Mouse (Mus musculus): Measurements from ENCODE around the gene Tubb4b. TPM values are rescaled to one million over a fixed set of nuclear protein-coding genes. Genes with fewer than 3 reads are reported as not detected.

The Tubb4b gene
- total and polyA plus RNA-seq, 3 experiments: 356 to 592 (median 520) TPM

DNA sequence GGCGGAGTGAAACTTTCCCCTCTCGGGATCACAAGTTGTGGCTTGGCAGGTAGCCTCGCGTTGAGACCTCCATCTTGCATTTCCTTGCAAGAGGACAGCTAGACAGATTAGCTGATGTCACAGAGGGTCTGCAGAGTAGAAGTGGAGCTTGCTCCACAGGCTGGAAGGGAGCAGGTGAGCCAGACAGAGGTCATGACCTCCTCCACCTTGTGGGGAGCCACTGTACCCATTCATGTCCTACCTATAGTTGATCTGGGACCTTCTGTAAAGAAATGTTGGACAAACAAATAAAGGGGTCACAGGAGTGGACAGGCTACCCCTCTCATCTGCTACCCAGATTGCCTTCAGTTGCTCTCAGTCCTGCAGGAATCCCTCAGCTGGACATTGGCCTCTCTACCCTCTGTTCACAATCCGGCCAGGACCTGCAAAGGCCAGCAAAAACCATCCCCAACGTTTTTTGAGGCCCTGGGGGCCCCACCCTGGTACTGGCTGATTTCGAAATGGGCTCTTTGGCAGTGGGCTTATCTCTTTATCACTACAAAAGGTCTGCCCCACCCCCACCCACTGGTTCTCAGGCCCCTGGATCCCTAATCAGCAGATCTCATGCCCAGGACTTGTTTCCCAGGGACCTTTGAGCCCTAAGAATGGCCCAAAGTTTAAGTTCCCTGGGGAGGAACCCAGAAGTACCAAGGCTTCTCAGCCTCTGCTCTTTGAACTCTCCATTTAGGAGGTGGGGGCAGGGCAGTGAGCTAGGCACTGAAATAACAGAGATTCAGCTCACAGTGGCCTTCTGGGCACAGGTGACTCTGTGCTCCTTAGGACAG, 49.4 kb downstream of the Tubb4b start:
- Histone ChIP-seq H3K79me2 (replicated peaks; ENCODE audit: control insufficient read depth, extremely low read depth, insufficient read depth, poor library complexity, severe bottlenecking) (no peaks in the 10 kb centered on the region), H3K4me2 (ENCODE audit: insufficient read depth, low read depth, poor library complexity, severe bottlenecking) (no peak overlapping the region), H3K4me3 (replicated peaks in 1 of 3; ENCODE audit: low read depth in 2 of 3, low read length in 2 of 3, poor library complexity in 1 of 3) (no peak overlapping the region), H3K36me3 (replicated peaks in 1 of 2; ENCODE audit: control insufficient read depth in 1 of 2, insufficient read depth in 1 of 2, low read length in 1 of 2) (no peaks in the 10 kb centered on the region), H3K9me3 (replicated peaks; ENCODE audit: low read length) (no peaks in the 10 kb centered on the region), H3K27me3 (replicated peaks) (peaks cover 66% of the 10 kb centered on the region), H3K27ac (ENCODE audit: insufficient read depth, low read depth) (no peak overlapping the region), H3K4me1 (ENCODE audit: control insufficient read depth in 1 of 2, insufficient read depth in 2 of 2) (peaks cover 15 to 17% of the 10 kb centered on the region in 2 experiments), H3K9ac (ENCODE audit: insufficient read depth, low read depth) (no peak overlapping the region)
- in situ Hi-C loops (cut with MboI; ENCODE audit: low pct_ligation_motif_present, low pct_unique_long_range_greater_than_20kb, low sequenced_read_pairs): no loop called here
- dilution Hi-C loops (cut with MboI; ENCODE audit: extremely low pct_ligation_motif_present, extremely low pct_unique_long_range_greater_than_20kb, low sequenced_read_pairs): no loop called here
- TF ChIP-seq E2F4 (IDR thresholded peaks at IDR 0.05; ENCODE audit: insufficient replicate concordance, low read depth, low read length) (no peak), CHD2 (IDR thresholded peaks at IDR 0.05; ENCODE audit: low read length) (peak; percentile 41; the same call in 1 of the 2 replicates), RAD21 (IDR thresholded peaks at IDR 0.05; ENCODE audit: low read depth, low read length) (no peak), MEF2A (IDR thresholded peaks at IDR 0.05; ENCODE audit: borderline replicate concordance, low read depth, low read length) (no peak), ZMIZ1 (IDR thresholded peaks at IDR 0.05; ENCODE audit: low read depth, low read length) (no peak)
- no peak for DNase-seq (ENCODE audit: extremely low read depth)

DNA sequence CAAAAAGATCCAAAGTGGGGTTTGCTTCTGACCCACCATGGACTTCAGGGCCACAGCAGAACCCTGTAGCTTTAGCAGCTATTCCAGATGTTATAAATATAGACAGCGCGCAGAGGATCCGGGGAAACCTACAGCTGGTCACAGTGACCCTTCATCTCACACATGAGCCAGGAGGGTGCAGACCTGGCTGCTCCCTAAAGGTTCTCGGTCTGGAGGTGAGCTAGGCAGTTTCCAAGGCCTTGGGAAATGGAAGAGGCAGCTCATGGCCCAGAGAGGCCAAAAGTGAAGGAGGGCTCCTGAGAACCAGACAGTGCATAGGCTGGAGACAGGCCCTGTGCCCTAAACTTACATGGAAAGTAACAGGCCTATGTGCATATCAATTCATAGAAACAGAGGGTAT, 50.7 kb downstream of the Tubb4b start:
- dilution Hi-C loops (cut with MboI; ENCODE audit: extremely low pct_ligation_motif_present, extremely low pct_unique_long_range_greater_than_20kb, low sequenced_read_pairs) (no loop called here), in situ Hi-C loops (cut with MboI; ENCODE audit: low pct_ligation_motif_present, low pct_unique_long_range_greater_than_20kb, low sequenced_read_pairs) (no loop called here)
- Histone ChIP-seq H3K4me3 (replicated peaks in 1 of 3; ENCODE audit: low read depth in 2 of 3, low read length in 2 of 3, poor library complexity in 1 of 3) (no peak overlapping the region), H3K36me3 (replicated peaks in 1 of 2; ENCODE audit: control insufficient read depth in 1 of 2, insufficient read depth in 1 of 2, low read length in 1 of 2) (no peaks in the 10 kb centered on the region), H3K79me2 (replicated peaks; ENCODE audit: control insufficient read depth, extremely low read depth, insufficient read depth, poor library complexity, severe bottlenecking) (no peaks in the 10 kb centered on the region), H3K9ac (ENCODE audit: insufficient read depth, low read depth) (no peak overlapping the region), H3K27ac (ENCODE audit: insufficient read depth, low read depth) (no peak overlapping the region), H3K9me3 (replicated peaks; ENCODE audit: low read length) (no peaks in the 10 kb centered on the region), H3K4me2 (ENCODE audit: insufficient read depth, low read depth, poor library complexity, severe bottlenecking) (no peak overlapping the region), H3K27me3 (replicated peaks) (peaks cover 55% of the 10 kb centered on the region), H3K4me1 (ENCODE audit: control insufficient read depth in 1 of 2, insufficient read depth in 2 of 2) (peaks cover 15 to 23% of the 10 kb centered on the region in 2 experiments)
- no peak for DNase-seq (ENCODE audit: extremely low read depth)
- TF ChIP-seq KAT2A (IDR thresholded peaks at IDR 0.05; ENCODE audit: insufficient replicate concordance, low read length): no peak
- no peak for TF ChIP-seq CHD1 (IDR thresholded peaks at IDR 0.05; ENCODE audit: low read depth, low read length)

DNA sequence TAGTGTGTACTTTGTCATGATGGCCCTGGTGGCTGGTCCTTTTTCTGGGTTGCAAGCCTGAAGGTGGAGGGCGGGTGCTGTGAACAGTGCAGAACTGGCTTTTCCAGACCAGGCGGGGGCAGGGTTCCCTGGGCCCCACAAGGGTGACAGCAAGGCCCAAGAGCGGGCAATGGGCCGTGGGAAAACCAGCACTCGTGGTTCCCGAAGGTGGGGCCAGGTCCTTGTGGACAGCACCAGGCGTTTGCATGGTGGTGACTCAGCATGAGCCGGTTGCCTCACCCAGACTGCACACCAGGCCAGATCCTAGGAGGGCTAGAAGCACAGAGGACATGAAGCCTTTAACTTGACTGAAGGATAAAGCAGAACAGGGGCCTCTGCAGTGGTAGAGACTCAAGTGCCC, 51.9 kb downstream of the Tubb4b start:
- Histone ChIP-seq H3K4me2 (ENCODE audit: insufficient read depth, low read depth, poor library complexity, severe bottlenecking) (no peak overlapping the region), H3K36me3 (replicated peaks in 1 of 2; ENCODE audit: control insufficient read depth in 1 of 2, insufficient read depth in 1 of 2, low read length in 1 of 2) (no peaks in the 10 kb centered on the region), H3K9me3 (replicated peaks; ENCODE audit: low read length) (no peaks in the 10 kb centered on the region), H3K27me3 (replicated peaks) (peaks cover 43% of the 10 kb centered on the region), H3K27ac (ENCODE audit: insufficient read depth, low read depth) (no peak overlapping the region), H3K4me1 (ENCODE audit: control insufficient read depth in 1 of 2, insufficient read depth in 2 of 2) (peaks cover 15 to 23% of the 10 kb centered on the region in 2 experiments), H3K9ac (ENCODE audit: insufficient read depth, low read depth) (no peak overlapping the region), H3K79me2 (replicated peaks; ENCODE audit: control insufficient read depth, extremely low read depth, insufficient read depth, poor library complexity, severe bottlenecking) (no peaks in the 10 kb centered on the region), H3K4me3 (replicated peaks in 1 of 3; ENCODE audit: low read depth in 2 of 3, low read length in 2 of 3, poor library complexity in 1 of 3) (no peak overlapping the region)
- in situ Hi-C loops (cut with MboI; ENCODE audit: low pct_ligation_motif_present, low pct_unique_long_range_greater_than_20kb, low sequenced_read_pairs) (no loop called here), dilution Hi-C loops (cut with MboI; ENCODE audit: extremely low pct_ligation_motif_present, extremely low pct_unique_long_range_greater_than_20kb, low sequenced_read_pairs) (no loop called here)
- no peak for DNase-seq (ENCODE audit: extremely low read depth)
- no peak for TF ChIP-seq NELFE (IDR thresholded peaks at IDR 0.05; ENCODE audit: low read depth, low read length)

Other genes starting within 250 kb of the Tubb4b start
Only the 20 nearest of the 33 such genes appear.
- 4.6 and 5.0 TPM in 2 replicates for gene Noxa1, start 129.6 kb downstream of the Tubb4b start, total RNA-seq (2012; rRNA removed)
- 6.1 and 6.4 TPM in 2 replicates for gene Noxa1, start 129.6 kb downstream of the Tubb4b start, total RNA-seq (2014; rRNA removed)
- gene Noxa1, start 129.6 kb downstream of the Tubb4b start, polyA plus RNA-seq (2012; ENCODE audit: insufficient read length, low read depth): 4.0 and 6.3 TPM in 2 replicates
- gene Nrarp, start 43.9 kb downstream of the Tubb4b start, total RNA-seq (2012; rRNA removed): 3.1 TPM in 2 replicates
- gene Nrarp, start 43.9 kb downstream of the Tubb4b start, total RNA-seq (2014; rRNA removed): 0.24 and 0.35 TPM in 2 replicates
- 0.14 and 0.20 TPM in 2 replicates for gene Nrarp, start 43.9 kb downstream of the Tubb4b start, polyA plus RNA-seq (2012; ENCODE audit: insufficient read length, low read depth)
- gene Tor4a, start 27.8 kb downstream of the Tubb4b start, total RNA-seq (2012; rRNA removed): 17.5 and 20.4 TPM in 2 replicates
- gene Tor4a, start 27.8 kb downstream of the Tubb4b start, total RNA-seq (2014; rRNA removed): 12.6 and 13.1 TPM in 2 replicates
- 15.3 TPM in 2 replicates for gene Tor4a, start 27.8 kb downstream of the Tubb4b start, polyA plus RNA-seq (2012; ENCODE audit: insufficient read length, low read depth)
- 57.0 and 58.7 TPM in 2 replicates for gene Nelfb, start 13.2 kb downstream of the Tubb4b start, total RNA-seq (2012; rRNA removed)
- gene Nelfb, start 13.2 kb downstream of the Tubb4b start, total RNA-seq (2014; rRNA removed): 42.0 and 53.6 TPM in 2 replicates
- gene Nelfb, start 13.2 kb downstream of the Tubb4b start, polyA plus RNA-seq (2012; ENCODE audit: insufficient read length, low read depth): 52.5 and 58.0 TPM in 2 replicates
- gene Stpg3, start 10.1 kb downstream of the Tubb4b start, total RNA-seq (2012; rRNA removed): not detected in 2 replicates
- not detected in 2 replicates for gene Stpg3, start 10.1 kb downstream of the Tubb4b start, total RNA-seq (2014; rRNA removed)
- not detected in 2 replicates for gene Stpg3, start 10.1 kb downstream of the Tubb4b start, polyA plus RNA-seq (2012; ENCODE audit: insufficient read length, low read depth)
- 0.38 and 0.42 TPM in 2 replicates for gene Fam166a, start 6.0 kb downstream of the Tubb4b start, total RNA-seq (2012; rRNA removed)
- not detected in 2 replicates for gene Fam166a, start 6.0 kb downstream of the Tubb4b start, total RNA-seq (2014; rRNA removed)
- gene Fam166a, start 6.0 kb downstream of the Tubb4b start, polyA plus RNA-seq (2012; ENCODE audit: insufficient read length, low read depth): 23.4 and 35.0 TPM in 2 replicates
- gene Slc34a3, start 9.7 kb upstream of the Tubb4b start, total RNA-seq (2012; rRNA removed): not detected in 2 replicates
- not detected in 2 replicates for gene Slc34a3, start 9.7 kb upstream of the Tubb4b start, total RNA-seq (2014; rRNA removed)
- not detected in 2 replicates for gene Slc34a3, start 9.7 kb upstream of the Tubb4b start, polyA plus RNA-seq (2012; ENCODE audit: insufficient read length, low read depth)
- not detected in 2 replicates for gene Rnf224, start 12.1 kb upstream of the Tubb4b start, total RNA-seq (2012; rRNA removed)
- not detected in 2 replicates for gene Rnf224, start 12.1 kb upstream of the Tubb4b start, total RNA-seq (2014; rRNA removed)
- not detected in 2 replicates for gene Rnf224, start 12.1 kb upstream of the Tubb4b start, polyA plus RNA-seq (2012; ENCODE audit: insufficient read length, low read depth)
- gene Rnf208, start 17.6 kb upstream of the Tubb4b start, total RNA-seq (2012; rRNA removed): 0.92 and 1.7 TPM in 2 replicates
- 0.24 and 0.34 TPM in 2 replicates for gene Rnf208, start 17.6 kb upstream of the Tubb4b start, total RNA-seq (2014; rRNA removed)
- 0.78 and 1.4 TPM in 2 replicates for gene Rnf208, start 17.6 kb upstream of the Tubb4b start, polyA plus RNA-seq (2012; ENCODE audit: insufficient read length, low read depth)
- gene Cysrt1, start 17.8 kb upstream of the Tubb4b start, total RNA-seq (2012; rRNA removed): not detected in 2 replicates
- not detected in 2 replicates for gene Cysrt1, start 17.8 kb upstream of the Tubb4b start, total RNA-seq (2014; rRNA removed)
- gene Cysrt1, start 17.8 kb upstream of the Tubb4b start, polyA plus RNA-seq (2012; ENCODE audit: insufficient read length, low read depth): not detected in 2 replicates
- 8.9 and 9.5 TPM in 2 replicates for gene AL732309.1, start 22.2 kb upstream of the Tubb4b start, total RNA-seq (2012; rRNA removed)
- gene AL732309.1, start 22.2 kb upstream of the Tubb4b start, total RNA-seq (2014; rRNA removed): 6.7 and 9.6 TPM in 2 replicates
- 3.5 and 4.5 TPM in 2 replicates for gene AL732309.1, start 22.2 kb upstream of the Tubb4b start, polyA plus RNA-seq (2012; ENCODE audit: insufficient read length, low read depth)
- gene Tmem203, start 30.7 kb upstream of the Tubb4b start, total RNA-seq (2012; rRNA removed): 22.7 and 28.3 TPM in 2 replicates
- gene Tmem203, start 30.7 kb upstream of the Tubb4b start, total RNA-seq (2014; rRNA removed): 18.4 and 21.2 TPM in 2 replicates
- 14.5 and 21.5 TPM in 2 replicates for gene Tmem203, start 30.7 kb upstream of the Tubb4b start, polyA plus RNA-seq (2012; ENCODE audit: insufficient read length, low read depth)
- 13.1 and 14.3 TPM in 2 replicates for gene Tprn, start 37.9 kb upstream of the Tubb4b start, total RNA-seq (2012; rRNA removed)
- 7.0 and 8.2 TPM in 2 replicates for gene Tprn, start 37.9 kb upstream of the Tubb4b start, total RNA-seq (2014; rRNA removed)
- gene Tprn, start 37.9 kb upstream of the Tubb4b start, polyA plus RNA-seq (2012; ENCODE audit: insufficient read length, low read depth): 17.0 and 19.3 TPM in 2 replicates
- gene Ssna1, start 47.7 kb upstream of the Tubb4b start, total RNA-seq (2012; rRNA removed): 80.6 and 98.5 TPM in 2 replicates
- 72.9 and 82.0 TPM in 2 replicates for gene Ssna1, start 47.7 kb upstream of the Tubb4b start, total RNA-seq (2014; rRNA removed)
- gene Ssna1, start 47.7 kb upstream of the Tubb4b start, polyA plus RNA-seq (2012; ENCODE audit: insufficient read length, low read depth): 51.4 and 74.9 TPM in 2 replicates
- gene Anapc2, start 47.8 kb upstream of the Tubb4b start, total RNA-seq (2012; rRNA removed): 13.6 and 14.5 TPM in 2 replicates
- gene Anapc2, start 47.8 kb upstream of the Tubb4b start, total RNA-seq (2014; rRNA removed): 9.6 and 13.0 TPM in 2 replicates
- 48.7 and 55.2 TPM in 2 replicates for gene Anapc2, start 47.8 kb upstream of the Tubb4b start, polyA plus RNA-seq (2012; ENCODE audit: insufficient read length, low read depth)
- not detected in 2 replicates for gene Tmem210, start 63.4 kb upstream of the Tubb4b start, total RNA-seq (2012; rRNA removed)
- gene Tmem210, start 63.4 kb upstream of the Tubb4b start, total RNA-seq (2014; rRNA removed): not detected in 2 replicates
- gene Tmem210, start 63.4 kb upstream of the Tubb4b start, polyA plus RNA-seq (2012; ENCODE audit: insufficient read length, low read depth): not detected in 2 replicates
- gene Lrrc26, start 65.2 kb upstream of the Tubb4b start, total RNA-seq (2012; rRNA removed): not detected in 2 replicates
- not detected in 2 replicates for gene Lrrc26, start 65.2 kb upstream of the Tubb4b start, total RNA-seq (2014; rRNA removed)
- not detected in 2 replicates for gene Lrrc26, start 65.2 kb upstream of the Tubb4b start, polyA plus RNA-seq (2012; ENCODE audit: insufficient read length, low read depth)
- 0.04 and 0.17 TPM in 2 replicates for gene Grin1, start 94.5 kb upstream of the Tubb4b start, total RNA-seq (2012; rRNA removed)
- 0.08 and 0.36 TPM in 2 replicates for gene Grin1, start 94.5 kb upstream of the Tubb4b start, total RNA-seq (2014; rRNA removed)
- 0.06 TPM in 1 of 2 replicates, not detected in the other for gene Grin1, start 94.5 kb upstream of the Tubb4b start, polyA plus RNA-seq (2012; ENCODE audit: insufficient read length, low read depth)
- gene Man1b1, start 107.6 kb upstream of the Tubb4b start, total RNA-seq (2012; rRNA removed): 45.7 and 58.1 TPM in 2 replicates
- gene Man1b1, start 107.6 kb upstream of the Tubb4b start, total RNA-seq (2014; rRNA removed): 39.3 and 41.8 TPM in 2 replicates
- gene Man1b1, start 107.6 kb upstream of the Tubb4b start, polyA plus RNA-seq (2012; ENCODE audit: insufficient read length, low read depth): 68.8 and 69.3 TPM in 2 replicates
- gene Dpp7, start 131.7 kb upstream of the Tubb4b start, total RNA-seq (2012; rRNA removed): 21.0 and 36.0 TPM in 2 replicates
- 16.2 and 19.4 TPM in 2 replicates for gene Dpp7, start 131.7 kb upstream of the Tubb4b start, total RNA-seq (2014; rRNA removed)
- gene Dpp7, start 131.7 kb upstream of the Tubb4b start, polyA plus RNA-seq (2012; ENCODE audit: insufficient read length, low read depth): 20.9 and 22.7 TPM in 2 replicates

All from CH12.LX (cell line).